Mouse (Mus musculus) T-helper 2 cell (primary cell): ENCODE data around the gene Olfr418.
"Not testable (repeated sequence)": the region's sequence is repeated elsewhere in the genome, so short reads cannot be mapped to it uniquely, and the experiment has no call there.

Source experiments
- in situ Hi-C: fragments of 300-600 bp; cut with MboI, MseI; formaldehyde crosslinking; loops from one replicate; pipeline ENCODE4 v1.15.1; 2025; ENCODE audit warnings: high pct_unique_total_duplicates

The Olfr418 gene

GRCm38 (mm10) chr1:173265701-173266100 lies at the start of gene Olfr418:
TSS of gene Olfr418 (plus strand) at chr1:173266001.
- in situ Hi-C loops: no loop called here

- in situ Hi-C loops: no loop called here
Measured at GRCm38 (mm10) chr1:173216481-173216880, 49.3 kb upstream of the Olfr418 start.

- in situ Hi-C loops: no loop called here
Measured at GRCm38 (mm10) chr1:173227081-173227480, 38.7 kb upstream of the Olfr418 start, which contains the start of gene Fcer1a. TSS of gene Fcer1a (minus strand) at chr1:173227214.

GRCm38 (mm10) chr1:173237004-173237403 lies 28.8 kb upstream of the Olfr418 start:
- in situ Hi-C loops: not testable (repeated sequence)

GRCm38 (mm10) chr1:173249888-173250287 lies 15.9 kb upstream of the Olfr418 start:
- in situ Hi-C loops: no loop called here

- in situ Hi-C loops: no loop called here
Measured at GRCm38 (mm10) chr1:173277677-173278076, 11.9 kb downstream of the Olfr418 start, which contains the start of gene Mptx2. TSS of gene Mptx2 (minus strand) at chr1:173277777.

GRCm38 (mm10) chr1:173302795-173303194 lies 37.0 kb downstream of the Olfr418 start:
- in situ Hi-C loops: not testable (repeated sequence)

- in situ Hi-C loops: not testable (repeated sequence)
Measured at GRCm38 (mm10) chr1:173313535-173314050, 47.8 kb downstream of the Olfr418 start.

GRCm38 (mm10) chr1:173315725-173316124 lies 49.9 kb downstream of the Olfr418 start:
- in situ Hi-C loops: no loop called here

GRCm38 (mm10) chr1:173317925-173318477 lies 52.2 kb downstream of the Olfr418 start:
- in situ Hi-C loops: no loop called here

GRCm38 (mm10) chr1:173321593-173322248 lies 55.9 kb downstream of the Olfr418 start:
- in situ Hi-C loops: no loop called here

GRCm38 (mm10) chr1:173322249-173322627 lies 56.4 kb downstream of the Olfr418 start:
- in situ Hi-C loops: no loop called here
